In the genomic region with DNA sequence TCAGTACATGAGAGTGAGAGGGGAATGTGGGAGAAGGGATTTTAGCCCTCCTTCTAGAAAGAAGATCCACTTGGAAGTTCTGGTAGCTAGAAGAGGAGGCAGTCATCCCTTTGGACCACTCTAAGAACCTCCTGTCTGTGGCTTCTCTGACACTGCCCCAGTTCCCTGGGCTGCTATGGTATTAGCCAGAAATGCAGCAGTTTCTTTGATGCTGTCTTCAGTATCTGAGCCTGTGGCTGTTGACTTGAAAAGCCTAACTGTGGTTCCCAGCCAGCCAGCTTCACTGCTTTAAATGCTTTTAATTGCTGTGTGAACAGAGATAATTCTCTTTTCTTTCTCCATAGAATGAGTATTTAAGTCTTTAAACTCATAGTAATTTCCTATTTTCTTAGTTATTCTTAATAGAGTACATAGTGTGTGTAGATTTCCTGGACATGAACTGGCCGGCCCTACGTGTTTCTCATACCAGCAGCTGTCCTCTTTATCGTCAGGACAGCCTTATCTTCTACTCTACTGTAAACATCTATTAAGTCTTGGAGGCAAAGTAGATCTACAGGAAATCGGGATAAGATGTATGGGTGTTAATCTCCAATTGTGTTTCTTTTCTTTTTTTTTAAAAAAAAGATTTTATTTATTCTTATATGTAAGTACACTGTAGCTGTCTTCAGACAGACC, we compare ENCODE assay signal across 17 mouse cellular contexts.
"Had no signal": no experiment of that assay in that cellular context is flagged by ENCODE, and none has a peak within 500 bp of the region (broad histone marks: within the 10 kb centered on the region; RNA-seq: fewer than 3 reads in every experiment).

No protein-coding gene starts in this region.

- DNase-seq: liver, embryonic 13.5 days; liver, postnatal 0 days; lung, postnatal 10 days; right cerebral cortex, postnatal 14 days; thymus, adult 2 months; thymus, postnatal 25 days; thymus, postnatal 4 days had no signal

- H3K36me3 ChIP-seq: stomach, embryonic 15.5 days had no signal

- H3K27me3 ChIP-seq: liver, embryonic 13.5 days; liver, embryonic 15.5 days; megakaryocyte, embryonic 14.5 days; midbrain, embryonic 13.5 days; midbrain, embryonic 15.5 days; neural tube, embryonic 12.5 days; stomach, embryonic 15.5 days had no signal

- H3K4me1 ChIP-seq: liver, embryonic 13.5 days; liver, embryonic 15.5 days; midbrain, embryonic 13.5 days; neural tube, embryonic 12.5 days; stomach, embryonic 15.5 days had no signal

- H3K9ac ChIP-seq: liver, embryonic 13.5 days; liver, embryonic 15.5 days; liver, postnatal 0 days; midbrain, embryonic 13.5 days; midbrain, embryonic 15.5 days; neural tube, embryonic 12.5 days; stomach, embryonic 15.5 days had no signal

- H3K4me3 ChIP-seq: liver, embryonic 13.5 days; liver, embryonic 15.5 days; megakaryocyte, embryonic 14.5 days; midbrain, embryonic 13.5 days; midbrain, embryonic 15.5 days; neural tube, embryonic 12.5 days; stomach, embryonic 15.5 days had no signal

- H3K27ac ChIP-seq: liver, embryonic 13.5 days; liver, embryonic 15.5 days; macrophage; midbrain, embryonic 13.5 days; midbrain, embryonic 15.5 days; neural tube, embryonic 12.5 days; stomach, embryonic 15.5 days; stomach, postnatal 0 days had no signal

- H3K4me2 ChIP-seq: liver, embryonic 11.5 days; liver, embryonic 13.5 days; liver, embryonic 15.5 days; midbrain, embryonic 11.5 days; midbrain, embryonic 13.5 days; midbrain, embryonic 15.5 days; neural tube, embryonic 12.5 days; stomach, embryonic 15.5 days had no signal

- ATAC-seq: liver, postnatal 0 days; midbrain, embryonic 13.5 days; midbrain, embryonic 15.5 days had no signal

- H3K9me3 ChIP-seq: liver, embryonic 13.5 days; liver, embryonic 15.5 days; megakaryocyte, embryonic 14.5 days; midbrain, embryonic 13.5 days; midbrain, embryonic 15.5 days; neural tube, embryonic 12.5 days; stomach, embryonic 15.5 days had no signal
